9 mouse cellular contexts compared by ENCODE assay signal in genomic region chr6:88732643-88733613, GRCm38 (mm10). TPM values are rescaled to one million over a fixed set of nuclear protein-coding genes. Genes with fewer than 3 reads are reported as not detected.
DNase-seq lines count a peak whose midpoint lies in the region; ATAC-seq and TF ChIP-seq lines count a peak whose summit lies in the region.
"Had no signal": no experiment of that assay in that cellular context is flagged by ENCODE, and none has a peak within 500 bp of the region (broad histone marks: within the 10 kb centered on the region; RNA-seq: fewer than 3 reads in every experiment).

No protein-coding gene starts in this region.

- WGBS in lung, embryonic 15.5 days = 51% methylated on average over 17 of the region's 17 CpGs
- WGBS in lung, adult 2 months = 67% methylated on average over 17 of the region's 17 CpGs
- WGBS in kidney, embryonic 16.5 days = 46% methylated on average over 17 of the region's 17 CpGs
- 57% methylated on average over 17 of the region's 17 CpGs for WGBS in neural tube, embryonic 15.5 days

- no peak overlapping the region for H3K9ac ChIP-seq in lung, embryonic 15.5 days
- H3K9ac ChIP-seq in kidney, embryonic 16.5 days (replicated peaks; ENCODE audit: low read length) = no peak overlapping the region
- H3K9ac ChIP-seq in neural tube, embryonic 15.5 days (replicated peaks) = no peak overlapping the region
- H3K9ac ChIP-seq: midbrain, embryonic 12.5 days had no signal

- peaks cover 43% of the 10 kb centered on the region for H3K4me1 ChIP-seq in lung, embryonic 15.5 days
- H3K4me1 ChIP-seq in lung, adult 2 months (ENCODE audit: control insufficient read depth, insufficient read depth, low read length) = peaks cover 7% of the 10 kb centered on the region; the same call in 1 of the 2 replicates
- H3K4me1 ChIP-seq in kidney, embryonic 16.5 days (ENCODE audit: insufficient read depth, low read length) = peaks cover 35% of the 10 kb centered on the region
- H3K4me1 ChIP-seq in neural tube, embryonic 15.5 days = peaks cover 37% of the 10 kb centered on the region

- no peaks in the 10 kb centered on the region for H3K9me3 ChIP-seq in lung, embryonic 15.5 days
- H3K9me3 ChIP-seq in kidney, embryonic 16.5 days (ENCODE audit: low read length) = no peaks in the 10 kb centered on the region
- H3K9me3 ChIP-seq in neural tube, embryonic 15.5 days (replicated peaks) = no peaks in the 10 kb centered on the region
- H3K9me3 ChIP-seq: midbrain, embryonic 12.5 days had no signal

- peaks cover 4% of the 10 kb centered on the region; the same call in 1 of the 2 replicates for H3K36me3 ChIP-seq in lung, embryonic 15.5 days
- no peaks in the 10 kb centered on the region for H3K36me3 ChIP-seq in kidney, embryonic 16.5 days (ENCODE audit: insufficient read depth, low read length)
- H3K36me3 ChIP-seq in neural tube, embryonic 15.5 days = no peaks in the 10 kb centered on the region
- H3K36me3 ChIP-seq: midbrain, embryonic 12.5 days had no signal

- TF ChIP-seq CTCF in lung, adult 2 months (IDR thresholded peaks at IDR 0.05; ENCODE audit: insufficient read depth, low read length) = no peak

- no peak overlapping the region for H3K4me2 ChIP-seq in lung, embryonic 15.5 days
- no peak overlapping the region for H3K4me2 ChIP-seq in kidney, embryonic 16.5 days (replicated peaks; ENCODE audit: low read depth, low read length)
- no peak overlapping the region for H3K4me2 ChIP-seq in neural tube, embryonic 15.5 days
- H3K4me2 ChIP-seq: midbrain, embryonic 12.5 days had no signal

- ATAC-seq in lung, embryonic 15.5 days (ENCODE audit: borderline replicate concordance, extremely low read depth, low FRiP score, low TSS enrichment) = no peak
- ATAC-seq in kidney, embryonic 16.5 days (ENCODE audit: low FRiP score, low TSS enrichment) = no peak
- no peak for ATAC-seq in neural tube, embryonic 15.5 days (ENCODE audit: low FRiP score)
- ATAC-seq in erythroid progenitor cell, adult 5-6 weeks (replicated peaks; ENCODE audit: low FRiP score, poor library complexity, severe bottlenecking) = no peak

- no peaks in the 10 kb centered on the region for H3K27me3 ChIP-seq in lung, embryonic 15.5 days
- no peaks in the 10 kb centered on the region for H3K27me3 ChIP-seq in kidney, embryonic 16.5 days (ENCODE audit: insufficient read depth, low read length)
- no peaks in the 10 kb centered on the region for H3K27me3 ChIP-seq in neural tube, embryonic 15.5 days (replicated peaks)

- peak overlapping the region; percentile 55 for H3K27ac ChIP-seq in lung, embryonic 15.5 days
- H3K27ac ChIP-seq in kidney, embryonic 16.5 days (ENCODE audit: low read length) = peak overlapping the region; percentile 63
- H3K27ac ChIP-seq in neural tube, embryonic 15.5 days (replicated peaks) = peak overlapping the region; percentile 45; the same call in 1 of the 2 replicates
- H3K27ac ChIP-seq: midbrain, embryonic 12.5 days had no signal

- H3K4me3 ChIP-seq in lung, embryonic 15.5 days = no peak overlapping the region
- no peak overlapping the region for H3K4me3 ChIP-seq in lung, adult 2 months (replicated peaks; ENCODE audit: extremely low read depth, low read depth, low read length)
- H3K4me3 ChIP-seq in kidney, embryonic 16.5 days (ENCODE audit: low read length) = no peak overlapping the region
- H3K4me3 ChIP-seq in neural tube, embryonic 15.5 days (replicated peaks) = no peak overlapping the region
- H3K4me3 ChIP-seq: midbrain, embryonic 12.5 days had no signal

- peak; percentile 54 for DNase-seq in adrenal gland, postnatal 14 days
- no peak for DNase-seq in adrenal gland, postnatal 25 days
- DNase-seq in lung, adult 2 months = no peak
- DNase-seq in thymus, postnatal 10 days (ENCODE audit: low spot score in 2 of 2) = no peak

- TF ChIP-seq POLR2A in lung, adult 2 months (IDR thresholded peaks at IDR 0.05; ENCODE audit: borderline replicate concordance, extremely low read depth, low read depth, low read length) = no peak

RNA-seq across cellular contexts. Expression of gene Mgll, which starts 8.7 kb away (rescaled TPM):
- 232 and 279 TPM in 2 replicates for total RNA-seq in adrenal gland, postnatal 14 days (2021)
- total RNA-seq in adrenal gland, postnatal 25 days (2021) = 164 and 179 TPM in 2 replicates
- polyA plus RNA-seq in lung, embryonic 15.5 days (2015; fragmentation: Nextera tagmentation; extraction: Ambion mirVana) = 75.8 and 76.7 TPM in 2 replicates
- 110 and 128 TPM in 2 replicates for polyA plus RNA-seq in lung, adult 2 months (2012; rRNA removed)
- 40.2 and 48.0 TPM in 2 replicates for polyA plus RNA-seq in kidney, embryonic 16.5 days (2015; fragmentation: Nextera tagmentation; extraction: Ambion mirVana)
- 72.1 and 74.7 TPM in 2 replicates for polyA plus RNA-seq in neural tube, embryonic 15.5 days (2015; fragmentation: Nextera tagmentation; extraction: Ambion mirVana)
- total RNA-seq in erythroid progenitor cell, adult 5-6 weeks (2015; ENCODE audit: low replicate concordance) = 114 and 119 TPM in 2 replicates
- total RNA-seq in erythroid progenitor cell, adult 5-6 weeks (2017; ENCODE audit: low replicate concordance) = 92.5 and 112 TPM in 2 replicates
